Mouse (Mus musculus): ENCODE measurements at regions not wholly inside any gene's neighbourhood (a gene's known extent, or its start where the extent isn't known, plus 50 kb on each side); places are given as distances from the start of the nearest gene placed in this dataset.

GRCm38 (mm10) chr2:78010066-78010690 is 64.0 kb upstream of the Cwc22 start:
- TF ChIP-seq CTCF (IDR thresholded peaks at IDR 0.05; ENCODE audit: extremely low read depth, insufficient read length, insufficient replicate concordance, low read depth, low read length) (no peak), POLR2A (IDR thresholded peaks at IDR 0.05; ENCODE audit: low read depth, low read length) (no peak)

Data from small intestine, adult 2 months (tissue).